Mouse (Mus musculus) heart, postnatal 0 days (tissue): ENCODE measurements around the gene Pitpnb. TPM values are rescaled to one million over a fixed set of nuclear protein-coding genes. Genes with fewer than 3 reads are reported as not detected.

Source experiments
- ATAC-seq: fragments of 200-750 bp; cut with Nextera tagmentation; 2 replicates; pipeline ENCODE4 v1.8.0; 2017; ENCODE audit warnings: low read depth, moderate number of reproducible peaks, moderate library complexity; ENCODE audit not compliant: insufficient read depth
- DNase-seq: peaks from one replicate; pipeline ENCODE4 v3.0.0-alpha.2; 2016; ENCODE audit warnings: low spot score
- H3K27ac ChIP-seq: fragments of 300-500 bp; sonication (generic); 2 replicates; pipeline ENCODE4 v1.5.1; 2014; ENCODE audit warnings: low read depth, mild to moderate bottlenecking
- H3K27me3 ChIP-seq: fragments of 300-500 bp; sonication (generic); 2 replicates; pipeline ENCODE4 v1.6.1; 2014; ENCODE audit warnings: low read length, mixed read lengths; ENCODE audit not compliant: control insufficient read depth, insufficient read depth
- H3K36me3 ChIP-seq: fragments of 300-500 bp; sonication (generic); replicated peaks from 2 replicates; pipeline ENCODE4 v1.6.1; 2014; ENCODE audit warnings: low read length, mixed read lengths; ENCODE audit not compliant: control insufficient read depth, insufficient read depth
- H3K4me1 ChIP-seq: fragments of 300-500 bp; sonication (generic); 2 replicates; pipeline ENCODE4 v1.6.1; 2014; ENCODE audit warnings: antibody characterized with exemption; ENCODE audit not compliant: control insufficient read depth, insufficient read depth
- H3K4me2 ChIP-seq: fragments of 300-500 bp; sonication (generic); 2 replicates; pipeline ENCODE4 v1.6.1; 2014; ENCODE audit warnings: low read depth, mild to moderate bottlenecking, low read length, moderate library complexity
- H3K4me3 ChIP-seq: fragments of 300-500 bp; sonication (generic); 2 replicates; pipeline ENCODE4 v1.5.1; 2014; ENCODE audit warnings: low read depth, low read length
- H3K9ac ChIP-seq: fragments of 300-500 bp; sonication (generic); replicated peaks from 2 replicates; pipeline ENCODE4 v1.6.1; 2014; ENCODE audit warnings: low read depth, low read length, mixed read lengths
- H3K9me3 ChIP-seq: fragments of 300-500 bp; sonication (generic); replicated peaks from 2 replicates; pipeline ENCODE4 v1.6.1; 2016; ENCODE audit warnings: low read length; ENCODE audit not compliant: control insufficient read depth
- CTCF ChIP-seq: IDR thresholded peaks from 2 replicates; pipeline ENCODE4 v1.5.1; 2016; ENCODE audit warnings: antibody characterized with exemption, control low read depth, low read depth
- EP300 ChIP-seq: IDR thresholded peaks from 2 replicates; pipeline ENCODE4 v1.6.1; 2016; ENCODE audit warnings: antibody characterized with exemption, low read depth
- WGBS: fragments of 180-500 bp; shearing (Covaris S2); extraction: QIAGEN DNeasy Blood & Tissue Kit; methylation state at CpG from one replicate; pipeline ENCODE4 v1.1.7; 2014; 5-methylcytosine and 5-hydroxymethylcytosine counted together
- polyA plus RNA-seq: library from polyadenylated mRNA; unstranded; fragments of >200 nt; fragmentation: Nextera tagmentation; extraction: Ambion mirVana; gene quantifications from 2 replicates; pipeline ENCODE4 v1.2.1, GENCODE M21; 2015
- total RNA-seq: library from RNA; depleted of rRNA; stranded (reverse); fragments of >200 nt; gene quantifications from 2 replicates; pipeline ENCODE4 v1.2.3, GENCODE M21; 2014; ENCODE audit warnings: low replicate concordance

Gene Pitpnb
- total and polyA plus RNA-seq, 2 experiments from 2014 or later, result 2.3 to 56.1 TPM

DNA sequence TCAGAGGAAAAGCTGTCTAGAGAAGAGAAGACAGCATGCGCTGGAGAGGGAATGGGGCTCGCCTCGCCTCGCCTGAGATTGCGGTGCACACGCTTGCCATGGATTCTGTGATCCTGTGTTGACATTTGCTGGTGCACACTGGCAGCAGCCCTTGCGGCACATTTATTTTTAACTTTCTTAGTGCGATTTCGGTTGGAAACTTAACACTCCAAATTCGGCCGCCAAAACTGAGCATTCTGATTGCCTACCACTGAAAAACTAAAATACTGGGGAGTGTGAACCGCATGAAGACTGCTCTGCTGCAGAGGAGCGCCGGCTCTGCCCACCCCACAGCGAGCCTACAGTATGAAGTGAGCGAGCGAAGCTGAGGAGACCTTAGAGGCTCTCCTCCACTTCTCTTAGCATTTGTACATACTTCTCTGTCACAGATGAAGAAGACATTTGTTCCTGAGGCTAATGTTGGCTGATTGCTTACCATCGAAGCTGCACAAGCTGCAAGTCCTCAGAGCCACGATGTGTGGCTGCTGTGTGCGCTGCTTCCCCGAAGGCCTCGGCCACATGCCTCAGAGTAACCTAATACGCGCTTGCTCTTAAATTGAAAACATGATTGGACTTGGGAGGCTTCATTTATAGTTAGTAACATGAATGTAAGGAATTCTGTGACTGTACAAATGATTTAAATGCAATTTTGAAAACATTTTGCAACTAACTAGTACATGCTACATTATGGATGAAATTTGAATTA lies 45.9 kb downstream of the Pitpnb start:
- TF ChIP-seq EP300 (no peak), CTCF (no peak)
- H3K36me3 ChIP-seq, result peaks cover 93% of the 10 kb centered on the region
- H3K9ac ChIP-seq, result no peak overlapping the region
- WGBS, result 84% methylated on average over 24 of the region's 24 CpGs
- no peaks in the 10 kb centered on the region for H3K27me3 ChIP-seq
- H3K4me2 ChIP-seq, result no peak overlapping the region
- DNase-seq, result no peak
- no peak overlapping the region for H3K4me3 ChIP-seq
- no peak for ATAC-seq
- no peak overlapping the region for H3K27ac ChIP-seq
- H3K4me1 ChIP-seq, result no peaks in the 10 kb centered on the region
- no peaks in the 10 kb centered on the region for H3K9me3 ChIP-seq

DNA sequence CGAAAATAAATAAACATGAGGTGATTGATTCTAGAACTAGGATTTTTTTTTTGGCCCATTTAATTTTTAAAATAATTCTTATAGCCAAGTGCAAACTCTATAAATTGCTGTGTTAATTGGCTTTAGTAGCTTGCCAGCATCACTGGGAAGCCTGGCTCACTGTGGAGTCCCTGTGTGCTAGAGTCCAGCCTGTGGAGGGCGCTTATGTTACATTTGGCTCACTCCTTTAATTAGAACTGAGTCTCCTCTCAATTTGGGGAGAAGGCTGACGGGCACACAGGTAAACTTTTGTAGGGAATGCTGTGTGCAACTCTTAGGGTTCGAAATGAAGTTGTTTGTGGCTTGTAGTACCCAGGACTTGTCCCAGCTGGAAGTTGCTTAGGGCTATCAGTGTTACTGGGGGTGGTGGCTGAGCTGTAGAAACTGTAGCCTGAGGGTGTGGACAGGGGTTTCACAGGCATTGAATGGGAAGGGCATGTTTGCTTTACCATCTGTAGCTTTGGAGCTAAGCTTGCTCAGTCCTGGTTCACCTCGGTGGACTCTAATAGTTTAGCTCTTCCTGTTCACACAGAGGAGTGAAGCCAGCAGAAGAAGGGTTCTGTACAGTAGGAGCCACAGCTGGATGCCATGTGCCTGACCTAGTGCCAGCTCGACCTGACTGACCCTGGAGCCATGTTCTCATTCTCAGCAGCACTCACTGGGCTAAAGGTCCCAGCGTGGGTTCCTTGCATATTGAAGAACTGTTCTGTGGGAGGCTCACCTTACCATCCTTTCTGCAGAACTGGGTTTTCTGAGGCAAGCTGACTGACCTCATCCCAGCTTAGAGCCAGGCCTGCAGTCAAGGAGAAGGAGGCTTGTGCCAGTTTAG lies 47.8 kb downstream of the Pitpnb start:
- Histone ChIP-seq H3K9me3 (no peaks in the 10 kb centered on the region), H3K27me3 (no peaks in the 10 kb centered on the region), H3K4me3 (no peak overlapping the region), H3K36me3 (peaks cover 90% of the 10 kb centered on the region), H3K27ac (no peak overlapping the region), H3K9ac (no peak overlapping the region), H3K4me1 (no peaks in the 10 kb centered on the region), H3K4me2 (no peak overlapping the region)
- DNase-seq, result no peak
- ATAC-seq, result peak; percentile 33
- no peak for TF ChIP-seq EP300
- TF ChIP-seq CTCF, result no peak
- 76% methylated on average over 7 of the region's 7 CpGs for WGBS

DNA sequence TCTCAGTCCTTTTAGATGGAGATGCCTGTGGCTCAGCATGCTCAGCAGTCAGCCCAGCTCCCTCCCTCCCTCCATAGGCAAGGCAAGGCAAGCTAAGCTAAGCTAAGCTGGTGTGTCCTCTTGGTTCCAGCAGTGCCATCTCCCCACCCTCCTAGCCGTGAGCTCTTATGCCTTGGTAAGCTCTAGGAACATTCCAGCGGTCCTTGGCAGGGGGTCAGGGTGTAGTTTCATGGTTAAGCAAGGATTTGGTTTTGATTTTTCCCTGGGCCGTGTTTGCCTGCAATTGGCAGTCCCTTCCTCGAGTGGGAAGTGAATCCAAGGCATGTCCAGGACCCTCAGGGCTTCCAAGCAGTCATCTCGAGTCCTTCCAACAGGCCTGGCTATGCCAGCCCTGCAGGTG lies 52.8 kb downstream of the Pitpnb start:
- Histone ChIP-seq H3K4me2 (no peak overlapping the region), H3K9me3 (no peaks in the 10 kb centered on the region), H3K27me3 (no peaks in the 10 kb centered on the region), H3K36me3 (peaks cover 93% of the 10 kb centered on the region), H3K4me1 (no peaks in the 10 kb centered on the region), H3K27ac (no peak overlapping the region), H3K4me3 (no peak overlapping the region), H3K9ac (no peak overlapping the region)
- ATAC-seq (no peak), DNase-seq (no peak)
- TF ChIP-seq EP300 (no peak), CTCF (no peak)
- WGBS, result 80% methylated on average over 5 of the region's 5 CpGs

DNA sequence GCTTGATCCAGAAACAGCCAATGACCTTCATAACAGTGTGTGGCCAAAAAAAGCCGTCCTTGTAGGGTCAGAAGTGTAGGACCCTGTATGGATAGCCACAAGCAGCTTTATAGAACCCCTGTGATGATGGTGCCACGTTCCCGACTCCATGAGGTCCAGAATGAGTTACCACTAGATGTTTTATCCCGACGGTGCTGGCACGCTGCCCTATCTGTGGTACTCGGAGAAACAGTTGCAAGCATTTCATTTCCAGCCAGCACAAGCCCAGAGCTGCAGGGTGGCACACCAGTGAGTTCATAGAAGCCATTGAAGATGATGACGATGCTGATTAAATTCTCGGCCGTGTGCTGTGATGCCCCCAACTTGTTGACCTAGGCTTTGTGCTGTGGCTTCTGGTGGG lies 60.3 kb downstream of the Pitpnb start:
- Histone ChIP-seq H3K27ac (no peak overlapping the region), H3K9me3 (no peaks in the 10 kb centered on the region), H3K4me1 (peaks cover 16% of the 10 kb centered on the region), H3K4me2 (no peak overlapping the region), H3K9ac (no peak overlapping the region), H3K36me3 (peaks cover 28% of the 10 kb centered on the region), H3K27me3 (peaks cover 2% of the 10 kb centered on the region; the same call in 1 of the 2 replicates), H3K4me3 (no peak overlapping the region)
- DNase-seq, result no peak
- ATAC-seq, result no peak
- 36% methylated on average over 10 of the region's 10 CpGs for WGBS
- no peak for TF ChIP-seq EP300
- TF ChIP-seq CTCF, result no peak

DNA sequence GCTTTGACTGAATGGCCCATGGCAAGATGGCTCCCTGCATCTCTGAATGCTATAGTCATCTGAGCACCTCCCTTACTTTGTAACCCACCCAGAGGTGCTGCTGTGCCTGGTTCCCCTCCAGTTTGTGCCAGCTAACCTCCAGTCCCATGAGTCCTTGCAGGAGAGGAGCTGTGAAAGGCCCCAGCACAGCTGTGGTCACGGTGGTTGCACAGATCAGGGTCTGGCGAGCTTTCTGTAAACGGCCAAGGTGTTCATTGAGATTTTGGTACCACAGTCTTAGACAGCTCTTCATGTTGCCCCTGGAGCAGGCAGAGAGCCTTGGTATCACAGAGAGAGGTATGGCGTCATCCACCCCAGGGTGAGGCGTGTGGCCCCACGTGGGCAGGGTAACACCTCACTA lies 60.9 kb downstream of the Pitpnb start:
- TF ChIP-seq EP300 (no peak), CTCF (no peak)
- Histone ChIP-seq H3K4me2 (no peak overlapping the region), H3K36me3 (peaks cover 22% of the 10 kb centered on the region), H3K4me3 (no peak overlapping the region), H3K4me1 (peaks cover 16% of the 10 kb centered on the region), H3K9ac (no peak overlapping the region), H3K27ac (no peak overlapping the region), H3K9me3 (no peaks in the 10 kb centered on the region), H3K27me3 (peaks cover 3% of the 10 kb centered on the region; the same call in 1 of the 2 replicates)
- no peak for DNase-seq
- no peak for ATAC-seq
- 85% methylated on average over 6 of the region's 6 CpGs for WGBS
